8 mouse cellular contexts compared by ENCODE assay signal in the genomic region with DNA sequence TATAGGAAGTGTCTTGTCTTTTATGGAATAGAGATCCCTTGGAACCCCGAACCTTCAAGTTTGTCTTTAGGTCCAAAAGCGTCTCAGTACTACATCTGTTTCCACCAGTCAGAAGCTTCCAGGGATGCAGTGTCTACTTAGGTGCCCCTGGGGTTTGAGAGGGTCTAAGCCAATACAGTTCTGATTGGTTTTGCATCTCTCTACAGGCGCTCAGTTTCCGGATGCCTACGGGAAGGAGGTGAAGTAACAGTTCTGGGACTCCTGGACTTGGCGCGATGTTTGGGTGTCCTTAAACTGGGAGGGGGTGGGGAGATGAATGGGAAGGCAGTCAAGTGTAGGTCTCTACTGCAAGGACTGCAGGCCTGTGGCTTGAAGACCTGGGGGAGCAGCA. TPM values are rescaled to one million over a fixed set of nuclear protein-coding genes. Genes with fewer than 3 reads are reported as not detected.
DNase-seq lines count a peak whose midpoint lies in the region; ATAC-seq lines count a peak whose summit lies in the region.

No protein-coding gene starts in this region.

- peak overlapping the region; percentile 66 for H3K4me3 ChIP-seq in kidney, embryonic 16.5 days (ENCODE audit: low read length)
- H3K4me3 ChIP-seq in brown adipose tissue, adult 24 weeks (ENCODE audit: insufficient read depth, low read depth, low read length), result peak overlapping the region; percentile 79
- peak overlapping the region; percentile 86 for H3K4me3 ChIP-seq in midbrain, embryonic 10.5 days

- H3K27me3 ChIP-seq in kidney, embryonic 16.5 days (ENCODE audit: insufficient read depth, low read length), result no peaks in the 10 kb centered on the region; the same call in 1 of the 2 replicates
- peaks cover 29% of the 10 kb centered on the region for H3K27me3 ChIP-seq in midbrain, embryonic 10.5 days (ENCODE audit: low read depth, poor library complexity, severe bottlenecking)

- peak; percentile 3; the same call in 1 of the 2 replicates for ATAC-seq in kidney, embryonic 16.5 days (ENCODE audit: low FRiP score, low TSS enrichment)
- ATAC-seq in inflammation-experienced regulatory T-cells, adult 6 months, result peak; percentile 6

- H3K4me2 ChIP-seq in kidney, embryonic 16.5 days (replicated peaks; ENCODE audit: low read depth, low read length), result peak overlapping the region; percentile 98

- peak overlapping the region; percentile 93 for H3K27ac ChIP-seq in kidney, embryonic 16.5 days (ENCODE audit: low read length)
- H3K27ac ChIP-seq in brown adipose tissue, adult 24 weeks (replicated peaks; ENCODE audit: low read depth, low read length), result peak overlapping the region; percentile 76
- H3K27ac ChIP-seq in midbrain, embryonic 10.5 days (replicated peaks), result peak overlapping the region; percentile 93

- H3K4me1 ChIP-seq in kidney, embryonic 16.5 days (ENCODE audit: insufficient read depth, low read length), result peaks cover 41% of the 10 kb centered on the region
- no peaks in the 10 kb centered on the region for H3K4me1 ChIP-seq in brown adipose tissue, adult 24 weeks (ENCODE audit: control insufficient read depth, insufficient read depth, insufficient read length, low read length)
- peaks cover 57% of the 10 kb centered on the region for H3K4me1 ChIP-seq in midbrain, embryonic 10.5 days

- H3K36me3 ChIP-seq in kidney, embryonic 16.5 days (ENCODE audit: insufficient read depth, low read length), result 0 out of 2 replicates have a peak, but pooled peaks cover 1% of the 10 kb centered on the region
- peaks cover 3% of the 10 kb centered on the region for H3K36me3 ChIP-seq in midbrain, embryonic 10.5 days

- WGBS in kidney, embryonic 16.5 days, result 0% methylated on average over 7 of the region's 7 CpGs
- WGBS in midbrain, embryonic 10.5 days, result 5% methylated on average over 7 of the region's 7 CpGs

- DNase-seq in kidney, adult 9 months, result no peak
- DNase-seq in midbrain, embryonic 10.5 days (ENCODE audit: low spot score), result no peak
- DNase-seq in urinary bladder, adult 2 months (ENCODE audit: low spot score), result no peak
- no peak for DNase-seq in ovary, postnatal 10 days (ENCODE audit: low spot score)
- no peak for DNase-seq in thymus, postnatal 25 days

- H3K9me3 ChIP-seq in kidney, embryonic 16.5 days (ENCODE audit: low read length), result no peaks in the 10 kb centered on the region
- H3K9me3 ChIP-seq in midbrain, embryonic 10.5 days (replicated peaks), result no peaks in the 10 kb centered on the region

- H3K9ac ChIP-seq in kidney, embryonic 16.5 days (replicated peaks; ENCODE audit: low read length), result peak overlapping the region; percentile 76

RNA-seq across cellular contexts. Expression of gene Tmem256, which starts 0.4 kb away (rescaled TPM):
- polyA plus RNA-seq in kidney, embryonic 16.5 days (2015; fragmentation: Nextera tagmentation; extraction: Ambion mirVana), result 371 and 389 TPM in 2 replicates
- polyA plus RNA-seq in brown adipose tissue, adult 24 weeks (2012; ENCODE audit: insufficient read depth, insufficient read length, missing spikeins), result 206 and 248 TPM in 2 replicates
- polyA plus RNA-seq in inflammation-experienced regulatory T-cells, adult 6 months (2017; shearing (Covaris generic)), result 100 to 1,000 TPM; 124 to 157 (median 131) TPM
- 345 and 346 TPM in 2 replicates for polyA plus RNA-seq in midbrain, embryonic 10.5 days (2016; fragmentation: Nextera tagmentation; extraction: Ambion mirVana)
- polyA plus RNA-seq in urinary bladder, adult 2 months (2012; rRNA removed), result 202 and 261 TPM in 2 replicates

RNA-seq across cellular contexts. Expression of gene Nlgn2, which starts 1.1 kb away (rescaled TPM):
- polyA plus RNA-seq in kidney, embryonic 16.5 days (2015; fragmentation: Nextera tagmentation; extraction: Ambion mirVana), result 6.0 and 6.6 TPM in 2 replicates
- polyA plus RNA-seq in brown adipose tissue, adult 24 weeks (2012; ENCODE audit: insufficient read depth, insufficient read length, missing spikeins), result 1.8 and 2.7 TPM in 2 replicates
- 1 to 10 TPM in 2 of 3 experiments, under 1 TPM in 1; 0.60 to 2.5 (median 1.2) TPM for polyA plus RNA-seq in inflammation-experienced regulatory T-cells, adult 6 months (2017; shearing (Covaris generic))
- polyA plus RNA-seq in midbrain, embryonic 10.5 days (2016; fragmentation: Nextera tagmentation; extraction: Ambion mirVana), result 6.1 and 8.6 TPM in 2 replicates
- polyA plus RNA-seq in urinary bladder, adult 2 months (2012; rRNA removed), result 18.3 and 27.7 TPM in 2 replicates

RNA-seq across cellular contexts. Expression of gene Plscr3, which starts 7.5 kb away (rescaled TPM):
- polyA plus RNA-seq in kidney, embryonic 16.5 days (2015; fragmentation: Nextera tagmentation; extraction: Ambion mirVana), result 105 and 119 TPM in 2 replicates
- polyA plus RNA-seq in brown adipose tissue, adult 24 weeks (2012; ENCODE audit: insufficient read depth, insufficient read length, missing spikeins), result 18.7 TPM in 2 replicates
- polyA plus RNA-seq in inflammation-experienced regulatory T-cells, adult 6 months (2017; shearing (Covaris generic)), result 10 to 100 TPM in 2 of 3 experiments, 1 to 10 TPM in 1; 7.3 to 20.2 (median 17.7) TPM
- polyA plus RNA-seq in midbrain, embryonic 10.5 days (2016; fragmentation: Nextera tagmentation; extraction: Ambion mirVana), result 70.4 and 81.8 TPM in 2 replicates
- 104 and 110 TPM in 2 replicates for polyA plus RNA-seq in urinary bladder, adult 2 months (2012; rRNA removed)

RNA-seq across cellular contexts. Expression of gene Spem1, which starts 16.7 kb away (rescaled TPM):
- polyA plus RNA-seq in kidney, embryonic 16.5 days (2015; fragmentation: Nextera tagmentation; extraction: Ambion mirVana), result 0.15 and 0.28 TPM in 2 replicates
- not detected in 2 replicates for polyA plus RNA-seq in brown adipose tissue, adult 24 weeks (2012; ENCODE audit: insufficient read depth, insufficient read length, missing spikeins)
- polyA plus RNA-seq in inflammation-experienced regulatory T-cells, adult 6 months (2017; shearing (Covaris generic)), result not detected
- 0.12 and 0.19 TPM in 2 replicates for polyA plus RNA-seq in midbrain, embryonic 10.5 days (2016; fragmentation: Nextera tagmentation; extraction: Ambion mirVana)
- polyA plus RNA-seq in urinary bladder, adult 2 months (2012; rRNA removed), result 0.55 and 0.71 TPM in 2 replicates

RNA-seq across cellular contexts. Expression of gene Tnk1, which starts 19.8 kb away (rescaled TPM):
- 7.0 and 7.3 TPM in 2 replicates for polyA plus RNA-seq in kidney, embryonic 16.5 days (2015; fragmentation: Nextera tagmentation; extraction: Ambion mirVana)
- polyA plus RNA-seq in brown adipose tissue, adult 24 weeks (2012; ENCODE audit: insufficient read depth, insufficient read length, missing spikeins), result not detected in 2 replicates
- polyA plus RNA-seq in inflammation-experienced regulatory T-cells, adult 6 months (2017; shearing (Covaris generic)), result under 1 TPM in 1 of 3 experiments, not detected in 2; 0.19 TPM
- polyA plus RNA-seq in midbrain, embryonic 10.5 days (2016; fragmentation: Nextera tagmentation; extraction: Ambion mirVana), result 0.41 and 0.44 TPM in 2 replicates
- 15.2 and 15.4 TPM in 2 replicates for polyA plus RNA-seq in urinary bladder, adult 2 months (2012; rRNA removed)
